Mouse (Mus musculus): ENCODE results near the gene Elof1.
A peak's percentile ranks its signal among the peaks of the same experiment; 100 is the strongest.

- TF ChIP-seq POLR2A (IDR thresholded peaks at IDR 0.05; ENCODE audit: borderline replicate concordance, extremely low read depth, low read depth, low read length) (no peak), CTCF (IDR thresholded peaks at IDR 0.05; ENCODE audit: insufficient read depth, low read length) (peak; percentile 65)
These were observed 21.1 kb downstream of the Elof1 start for GRCm38 (mm10) chr9:22095854-22096307.

Measured in lung, adult 2 months (tissue).